Mouse (Mus musculus) CH12.LX (cell line): ENCODE data around the gene Mrnip. TPM values are rescaled to one million over a fixed set of nuclear protein-coding genes. Genes with fewer than 3 reads are reported as not detected.
A peak's percentile ranks its signal among the peaks of the same experiment; 100 is the strongest.

Experiments used
- DNase-seq: peaks from one replicate; pipeline ENCODE4 v3.0.0-alpha.2; 2013; ENCODE audit errors: extremely low read depth
- H3K27ac ChIP-seq: 2 replicates; pipeline ENCODE4 v1.5.1; 2012; ENCODE audit warnings: low read depth, mild to moderate bottlenecking, control low read depth, moderate library complexity; ENCODE audit not compliant: insufficient read depth
- H3K27me3 ChIP-seq: replicated peaks from 2 replicates; pipeline ENCODE3; 2012; ENCODE audit warnings: inconsistent platforms
- H3K36me3 ChIP-seq, 2 experiments: replicated peaks in 1 of 2; 2 replicates each; pipeline versions ENCODE3 to v1.6.1; 2012; ENCODE audit warnings: inconsistent platforms in 1 of 2, low read length in 1 of 2, mild to moderate bottlenecking in 1 of 2, mixed read lengths in 1 of 2, moderate library complexity in 1 of 2; ENCODE audit not compliant: control insufficient read depth in 1 of 2, insufficient read depth in 1 of 2
- H3K4me1 ChIP-seq, 2 experiments: 2 replicates each; pipeline ENCODE4 v1.6.1; 2012; ENCODE audit warnings: inconsistent platforms in 1 of 2, moderate library complexity in 1 of 2; ENCODE audit not compliant: insufficient read depth in 2 of 2, control insufficient read depth in 1 of 2
- H3K4me2 ChIP-seq: 2 replicates; pipeline ENCODE4 v1.6.1; 2012; ENCODE audit warnings: low read depth, mild to moderate bottlenecking, control low read depth; ENCODE audit not compliant: poor library complexity, insufficient read depth, severe bottlenecking
- H3K4me3 ChIP-seq, 3 experiments: fragments of 150-350 bp in 1 of 3; sonication (generic) in 1 of 3; replicated peaks in 1 of 3; 2 replicates each; pipeline versions ENCODE3 to v1.5.1; 2011 to 2012; ENCODE audit warnings: low read depth in 2 of 3, low read length in 2 of 3, mild to moderate bottlenecking in 2 of 3, moderate library complexity in 2 of 3, control low read depth in 1 of 3, improper control_type of control experiment in 1 of 3, inconsistent platforms in 1 of 3, mixed read lengths in 1 of 3; ENCODE audit not compliant: poor library complexity in 1 of 3
- H3K79me2 ChIP-seq: replicated peaks from 2 replicates; pipeline ENCODE4 v1.6.1; 2012; ENCODE audit warnings: mild to moderate bottlenecking, moderate library complexity; ENCODE audit not compliant: control insufficient read depth, poor library complexity, insufficient read depth, severe bottlenecking; ENCODE audit errors: extremely low read depth
- H3K9ac ChIP-seq: 2 replicates; pipeline ENCODE4 v1.6.1; 2012; ENCODE audit warnings: low read depth, mild to moderate bottlenecking, control low read depth, moderate library complexity; ENCODE audit not compliant: insufficient read depth
- H3K9me3 ChIP-seq: replicated peaks from 2 replicates; pipeline ENCODE3; 2012; ENCODE audit warnings: low read length, inconsistent platforms, mixed read lengths
- BHLHE40 ChIP-seq: IDR thresholded peaks from 2 replicates; pipeline ENCODE4 v1.6.1; 2011; ENCODE audit warnings: mild to moderate bottlenecking, low read depth, low read length, improper control_type of control experiment
- CHD1 ChIP-seq: IDR thresholded peaks from 2 replicates; pipeline ENCODE4 v1.6.1; 2012; ENCODE audit warnings: low read depth, low read length, improper control_type of control experiment, inconsistent platforms
- CHD2 ChIP-seq: IDR thresholded peaks from 2 replicates; pipeline ENCODE4 v1.6.1; 2011; ENCODE audit warnings: low read length, improper control_type of control experiment
- CTCF ChIP-seq, 2 experiments: IDR thresholded peaks in 1 of 2; conservative IDR thresholded peaks in 1 of 2; 2 replicates each; pipeline ENCODE4 v1.5.1; 2011 to 2012; ENCODE audit warnings: low read depth in 2 of 2, low read length in 2 of 2, improper control_type of control experiment in 1 of 2, inconsistent platforms in 1 of 2, mild to moderate bottlenecking in 1 of 2, moderate library complexity in 1 of 2
- E2F4 ChIP-seq: IDR thresholded peaks from 2 replicates; pipeline ENCODE4 v1.6.1; 2011; ENCODE audit warnings: low read depth, low read length, improper control_type of control experiment; ENCODE audit not compliant: insufficient replicate concordance
- ELF1 ChIP-seq: IDR thresholded peaks from 2 replicates; pipeline ENCODE4 v1.6.1; 2014; ENCODE audit warnings: low read depth, mild to moderate bottlenecking, inconsistent platforms, low read length, improper control_type of control experiment
- EP300 ChIP-seq: IDR thresholded peaks from 2 replicates; pipeline ENCODE4 v1.6.1; 2011; ENCODE audit warnings: low read length, improper control_type of control experiment
- ETS1 ChIP-seq: conservative IDR thresholded peaks from 2 replicates; pipeline ENCODE4 v1.6.1; 2012; ENCODE audit warnings: low read depth, mild to moderate bottlenecking, inconsistent platforms, low read length, improper control_type of control experiment, moderate library complexity
- GABPA ChIP-seq: IDR thresholded peaks from 2 replicates; pipeline ENCODE4 v1.6.1; 2012; ENCODE audit warnings: low read depth, low read length, improper control_type of control experiment, inconsistent platforms; ENCODE audit not compliant: insufficient replicate concordance
- HCFC1 ChIP-seq: IDR thresholded peaks from 2 replicates; pipeline ENCODE4 v1.6.1; 2012; ENCODE audit warnings: low read depth, mild to moderate bottlenecking, inconsistent platforms, low read length, improper control_type of control experiment
- IRF4 ChIP-seq: IDR thresholded peaks from 2 replicates; pipeline ENCODE4 v1.6.1; 2014; ENCODE audit warnings: low read depth, mild to moderate bottlenecking, inconsistent platforms, low read length, improper control_type of control experiment
- JUN ChIP-seq: IDR thresholded peaks from 2 replicates; pipeline ENCODE4 v1.6.1; 2011; ENCODE audit warnings: low read depth, mild to moderate bottlenecking, low read length, improper control_type of control experiment, moderate library complexity; ENCODE audit not compliant: insufficient read depth
- JUND ChIP-seq: conservative IDR thresholded peaks from 2 replicates; pipeline ENCODE4 v1.6.1; 2011; ENCODE audit warnings: low read depth, low read length, improper control_type of control experiment
- KAT2A ChIP-seq: IDR thresholded peaks from 2 replicates; pipeline ENCODE4 v1.6.1; 2012; ENCODE audit warnings: low read length, improper control_type of control experiment, inconsistent platforms; ENCODE audit not compliant: insufficient replicate concordance
- MAFK ChIP-seq: IDR thresholded peaks from 2 replicates; pipeline ENCODE4 v1.6.1; 2011; ENCODE audit warnings: low read length, improper control_type of control experiment; ENCODE audit not compliant: insufficient replicate concordance
- MAX ChIP-seq: IDR thresholded peaks from 2 replicates; pipeline ENCODE4 v1.6.1; 2011; ENCODE audit warnings: low read length, improper control_type of control experiment
- MAZ ChIP-seq: IDR thresholded peaks from 2 replicates; pipeline ENCODE4 v1.6.1; 2012; ENCODE audit warnings: low read depth, mild to moderate bottlenecking, inconsistent platforms, low read length, improper control_type of control experiment, moderate library complexity
- MEF2A ChIP-seq: IDR thresholded peaks from 2 replicates; pipeline ENCODE4 v1.6.1; 2014; ENCODE audit warnings: low read depth, mild to moderate bottlenecking, inconsistent platforms, low read length, improper control_type of control experiment, borderline replicate concordance
- MXI1 ChIP-seq: IDR thresholded peaks from 2 replicates; pipeline ENCODE4 v1.6.1; 2011; ENCODE audit warnings: mild to moderate bottlenecking, low read depth, low read length, improper control_type of control experiment
- MYC ChIP-seq: IDR thresholded peaks from 2 replicates; pipeline ENCODE4 v1.6.1; 2011; ENCODE audit warnings: low read depth, mild to moderate bottlenecking, improper control_type of control experiment, low read length
- NELFE ChIP-seq: IDR thresholded peaks from 2 replicates; pipeline ENCODE4 v1.6.1; 2011; ENCODE audit warnings: low read depth, low read length, improper control_type of control experiment
- NRF1 ChIP-seq: IDR thresholded peaks from 2 replicates; pipeline ENCODE4 v1.6.1; 2014; ENCODE audit warnings: low read depth, mild to moderate bottlenecking, inconsistent platforms, low read length, improper control_type of control experiment, moderate library complexity
- PAX5 ChIP-seq: IDR thresholded peaks from 2 replicates; pipeline ENCODE4 v1.6.1; 2012; ENCODE audit warnings: low read length, inconsistent platforms, mixed read lengths
- POLR2A ChIP-seq: IDR thresholded peaks from 2 replicates; pipeline ENCODE4 v1.6.1; 2011; ENCODE audit warnings: low read depth, mild to moderate bottlenecking, improper control_type of control experiment, low read length
- POLR2AphosphoS2 ChIP-seq: IDR thresholded peaks from 2 replicates; pipeline ENCODE4 v1.6.1; 2011; ENCODE audit warnings: low read depth, low read length, improper control_type of control experiment
- RAD21 ChIP-seq: IDR thresholded peaks from 2 replicates; pipeline ENCODE4 v1.6.1; 2011; ENCODE audit warnings: low read depth, mild to moderate bottlenecking, low read length, improper control_type of control experiment, moderate library complexity
- RCOR1 ChIP-seq: conservative IDR thresholded peaks from 2 replicates; pipeline ENCODE4 v1.6.1; 2012; ENCODE audit warnings: low read depth, mild to moderate bottlenecking, inconsistent platforms, low read length, improper control_type of control experiment
- SIN3A ChIP-seq: IDR thresholded peaks from 2 replicates; pipeline ENCODE4 v1.6.1; 2012; ENCODE audit warnings: low read length, improper control_type of control experiment, inconsistent platforms
- SMC3 ChIP-seq: IDR thresholded peaks from 2 replicates; pipeline ENCODE4 v1.6.1; 2011; ENCODE audit warnings: low read depth, low read length, improper control_type of control experiment
- TBP ChIP-seq: conservative IDR thresholded peaks from 2 replicates; pipeline ENCODE4 v1.6.1; 2011; ENCODE audit warnings: low read depth, low read length, improper control_type of control experiment
- TCF12 ChIP-seq: IDR thresholded peaks from 2 replicates; pipeline ENCODE4 v1.6.1; 2014; ENCODE audit warnings: low read depth, mild to moderate bottlenecking, inconsistent platforms, low read length, improper control_type of control experiment
- UBTF ChIP-seq: IDR thresholded peaks from 2 replicates; pipeline ENCODE4 v1.6.1; 2012; ENCODE audit warnings: low read depth, mild to moderate bottlenecking, inconsistent platforms, low read length, improper control_type of control experiment, moderate library complexity
- USF1 ChIP-seq: IDR thresholded peaks from 2 replicates; pipeline ENCODE4 v1.6.1; 2014; ENCODE audit warnings: low read depth, mild to moderate bottlenecking, inconsistent platforms, low read length, improper control_type of control experiment
- USF2 ChIP-seq: conservative IDR thresholded peaks from 2 replicates; pipeline ENCODE4 v1.6.1; 2011; ENCODE audit warnings: low read depth, low read length, improper control_type of control experiment
- ZC3H11A ChIP-seq: IDR thresholded peaks from 2 replicates; pipeline ENCODE4 v1.6.1; 2012; ENCODE audit warnings: low read depth, mild to moderate bottlenecking, inconsistent platforms, low read length, improper control_type of control experiment
- ZKSCAN1 ChIP-seq: IDR thresholded peaks from 2 replicates; pipeline ENCODE4 v1.6.1; 2012; ENCODE audit warnings: low read depth, inconsistent platforms, low read length, improper control_type of control experiment, borderline replicate concordance
- ZMIZ1 ChIP-seq: IDR thresholded peaks from 2 replicates; pipeline ENCODE4 v1.6.1; 2012; ENCODE audit warnings: low read depth, mild to moderate bottlenecking, inconsistent platforms, low read length, improper control_type of control experiment
- ZNF384 ChIP-seq: IDR thresholded peaks from 2 replicates; pipeline ENCODE4 v1.6.1; 2012; ENCODE audit warnings: low read depth, low read length, improper control_type of control experiment, inconsistent platforms
- dilution Hi-C: fragments of 300-500 bp; cut with MboI; formaldehyde crosslinking; loops from 2 replicates; pipeline ENCODE4 v1.14.3; 2020; ENCODE audit warnings: low sequenced_read_pairs; ENCODE audit not compliant: extremely low pct_unique_long_range_greater_than_20kb, extremely low pct_ligation_motif_present
- in situ Hi-C: fragments of 300-500 bp; cut with MboI; formaldehyde crosslinking; loops from 3 replicates; pipeline ENCODE4 v1.14.3; 2019; ENCODE audit warnings: low sequenced_read_pairs, low pct_ligation_motif_present, low pct_unique_long_range_greater_than_20kb, mixed read lengths
- polyA plus RNA-seq: library from polyadenylated mRNA; unstranded; fragments of >175 nt; gene quantifications from 2 replicates; pipeline ENCODE4 v1.2.1, GENCODE M21; 2012; ENCODE audit warnings: low read depth; ENCODE audit not compliant: insufficient read length
- total RNA-seq, 2 experiments: library from RNA; depleted of rRNA; stranded (reverse); fragments of 300-350 nt in 1 of 2; fragments of >200 nt in 1 of 2; gene quantifications; 2 replicates each; pipeline ENCODE4 v1.2.3; 2012 to 2014

The Mrnip gene
- total and polyA plus RNA-seq, 3 experiments: 22.5 to 36.7 (median 29.7) TPM

- H3K79me2 ChIP-seq: peaks cover 52% of the 10 kb centered on the region
- peak; percentile 97 for DNase-seq
- H3K9me3 ChIP-seq: no peaks in the 10 kb centered on the region
- peak overlapping the region; percentile 98 for H3K9ac ChIP-seq
- TF ChIP-seq ZNF384 (no peak), USF1 (no peak), NELFE (no peak), MAX (no peak), KAT2A (no peak), BHLHE40 (peak; percentile 42; the same call in 1 of the 2 replicates), POLR2AphosphoS2 (0 out of 2 replicates have a peak, but pooled peaks have one; percentile 8), GABPA (no peak), MAFK (no peak), CTCF (conservative IDR thresholded peaks at IDR 0.05 in 1 of 2, IDR thresholded peaks at IDR 0.05 in 1 of 2; ENCODE audit: low read depth in 2 of 2, low read length in 2 of 2) (no peak), MYC (no peak), MEF2A (no peak), ETS1 (peak; percentile 63), TBP (peak; percentile 46; the same call in 1 of the 2 replicates), IRF4 (no peak; the same call in 1 of the 2 replicates), EP300 (no peak), UBTF (no peak), ZC3H11A (no peak), PAX5 (no peak), SMC3 (no peak), ELF1 (peak; percentile 94), RCOR1 (no peak), SIN3A (peak; percentile 98), JUN (no peak), MAZ (peak; percentile 80; the same call in 1 of the 2 replicates), HCFC1 (peak; percentile 67), ZKSCAN1 (no peak), CHD2 (peak; percentile 88), CHD1 (no peak), E2F4 (no peak), JUND (no peak), MXI1 (peak; percentile 72; the same call in 1 of the 2 replicates), POLR2A (peak; percentile 54), USF2 (no peak), RAD21 (no peak), TCF12 (peak; percentile 47; the same call in 1 of the 2 replicates), ZMIZ1 (no peak), NRF1 (no peak)
- peak overlapping the region; percentile 74 to 97 (median 89) for H3K4me3 ChIP-seq
- in situ Hi-C loops: loop anchor here (5.0 kb wide), 1 partner anchor 33 kb away; no protein-coding TSS in a partner anchor
- peak overlapping the region; percentile 93 for H3K27ac ChIP-seq
- peaks cover 37 to 40% of the 10 kb centered on the region in 2 experiments for H3K36me3 ChIP-seq
- no peaks in the 10 kb centered on the region for H3K27me3 ChIP-seq
- peaks cover 24 to 71% of the 10 kb centered on the region in 2 experiments for H3K4me1 ChIP-seq
- H3K4me2 ChIP-seq: no peak overlapping the region
- dilution Hi-C loops: no loop called here
These were observed 35.9 kb downstream of the Mrnip start for GRCm38 (mm10) chr11:50210101-50210504.
